Mouse (Mus musculus) forebrain, embryonic 12.5 days (tissue): ENCODE measurements around the gene Upp1. TPM values are rescaled to one million over a fixed set of nuclear protein-coding genes. Genes with fewer than 3 reads are reported as not detected.

Experiments
- polyA plus RNA-seq: library from polyadenylated mRNA; unstranded; fragments of >200 nt; fragmentation: Nextera tagmentation; extraction: Ambion mirVana; gene quantifications from 2 replicates; pipeline ENCODE4 v1.2.1, GENCODE M21; 2016

Gene Upp1
- polyA plus RNA-seq, 1 experiment from 2014 or later = 2.2 TPM

Other genes starting within 250 kb of the Upp1 start
- 0.05 and 0.10 TPM in 2 replicates for gene Pkd1l1, start 144.8 kb upstream of the Upp1 start, polyA plus RNA-seq
- gene Hus1, start 106.9 kb upstream of the Upp1 start, polyA plus RNA-seq = 20.5 and 22.1 TPM in 2 replicates
- gene Gm11992, start 69.5 kb upstream of the Upp1 start, polyA plus RNA-seq = 0.68 TPM in 2 replicates
- gene Sun3, start 69.1 kb upstream of the Upp1 start, polyA plus RNA-seq = 0.17 TPM in 1 of 2 replicates, not detected in the other
- 0.03 TPM in 2 replicates for gene Abca13, start 73.8 kb downstream of the Upp1 start, polyA plus RNA-seq